Mouse (Mus musculus): Measurements from ENCODE around the gene Eepd1. TPM values are rescaled to one million over a fixed set of nuclear protein-coding genes. Genes with fewer than 3 reads are reported as not detected.

The Eepd1 gene
- total and polyA plus RNA-seq, 3 experiments: 0.05 TPM; not detected in 2

GRCm38 (mm10) chr9:25455027-25455426 is 26.3 kb upstream of the Eepd1 start:
- Histone ChIP-seq H3K9me3 (replicated peaks) (no peaks in the 10 kb centered on the region), H3K4me1 (ENCODE audit: insufficient read depth, low read depth, low read length) (peaks cover 2% of the 10 kb centered on the region; the same call in 1 of the 2 replicates), H3K36me3 (replicated peaks) (no peaks in the 10 kb centered on the region), H3K27me3 (ENCODE audit: insufficient read depth, low read length) (no peaks in the 10 kb centered on the region), H3K4me3 (ENCODE audit: low read depth, low read length) (no peak overlapping the region)
- ATAC-seq (ENCODE audit: extremely low read depth, insufficient number of reproducible peaks, low FRiP score, poor library complexity, severe bottlenecking): no peak
- DNase-seq (ENCODE audit: low spot score): no peak
- TF ChIP-seq POLR2AphosphoS5 (IDR thresholded peaks at IDR 0.05; ENCODE audit: insufficient replicate concordance, low read depth, low read length): no peak

- Histone ChIP-seq H3K9me3 (replicated peaks) (no peaks in the 10 kb centered on the region), H3K4me1 (ENCODE audit: insufficient read depth, low read depth, low read length) (peaks cover 4% of the 10 kb centered on the region; the same call in 1 of the 2 replicates), H3K36me3 (replicated peaks) (no peaks in the 10 kb centered on the region), H3K27me3 (ENCODE audit: insufficient read depth, low read length) (no peaks in the 10 kb centered on the region), H3K4me3 (ENCODE audit: low read depth, low read length) (no peak overlapping the region)
- DNase-seq (ENCODE audit: low spot score) (no peak), ATAC-seq (ENCODE audit: extremely low read depth, insufficient number of reproducible peaks, low FRiP score, poor library complexity, severe bottlenecking) (peak; percentile 34)
- TF ChIP-seq TAL1 (conservative IDR thresholded peaks at IDR 0.05; ENCODE audit: low read depth, low read length) (0 out of 2 replicates have a peak, but pooled peaks have one; percentile 9), GATA2 (IDR thresholded peaks at IDR 0.05; ENCODE audit: borderline replicate concordance, low read depth, low read length) (no peak)
These were observed 20.4 kb upstream of the Eepd1 start for GRCm38 (mm10) chr9:25460835-25461555.

- TF ChIP-seq GATA1 (IDR thresholded peaks at IDR 0.05; ENCODE audit: borderline replicate concordance, low read length) (no peak), CTCF (IDR thresholded peaks at IDR 0.05; ENCODE audit: low read depth, low read length) (no peak), GATA2 (IDR thresholded peaks at IDR 0.05; ENCODE audit: borderline replicate concordance, low read depth, low read length) (no peak), TAL1 (conservative IDR thresholded peaks at IDR 0.05; ENCODE audit: low read depth, low read length) (no peak)
- Histone ChIP-seq H3K4me3 (ENCODE audit: low read depth, low read length) (no peak overlapping the region), H3K4me1 (ENCODE audit: insufficient read depth, low read depth, low read length) (peaks cover 2% of the 10 kb centered on the region; the same call in 1 of the 2 replicates), H3K36me3 (replicated peaks) (no peaks in the 10 kb centered on the region), H3K9me3 (replicated peaks) (no peaks in the 10 kb centered on the region), H3K27me3 (ENCODE audit: insufficient read depth, low read length) (peaks cover 3% of the 10 kb centered on the region; the same call in 1 of the 2 replicates)
- ATAC-seq (ENCODE audit: extremely low read depth, insufficient number of reproducible peaks, low FRiP score, poor library complexity, severe bottlenecking) (no peak), DNase-seq (ENCODE audit: low spot score) (no peak)
These were observed 17.0 kb upstream of the Eepd1 start for GRCm38 (mm10) chr9:25464305-25464704.

DNA sequence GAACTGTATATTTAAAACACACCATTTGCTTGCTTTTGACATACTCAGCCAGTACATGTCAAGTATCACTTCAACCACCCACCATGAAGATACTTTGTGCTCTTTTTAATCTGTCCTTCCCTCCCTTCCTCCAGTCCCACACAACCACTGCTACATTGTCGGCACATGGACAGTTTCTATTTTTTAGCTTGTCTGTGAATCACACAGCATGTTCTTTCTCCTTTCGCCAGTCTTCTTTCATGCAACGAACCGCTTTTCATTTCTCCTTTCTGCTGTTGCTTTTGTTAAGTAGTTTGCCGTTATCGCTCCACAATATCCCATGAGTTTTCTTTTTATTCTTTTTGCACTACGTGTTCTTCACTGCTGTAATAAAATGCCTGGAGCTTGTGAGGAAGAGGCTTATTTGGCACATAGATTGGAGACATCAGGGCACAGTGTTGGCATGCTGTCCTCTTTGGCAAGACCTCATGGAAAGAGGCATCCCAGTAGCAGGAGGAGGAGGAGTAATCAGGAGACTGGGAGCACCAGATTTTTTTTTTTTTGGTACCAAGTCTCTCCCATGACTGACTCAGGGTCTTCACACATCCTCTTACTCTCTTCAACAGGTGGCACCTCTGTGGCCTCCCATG is 1.8 kb upstream of the Eepd1 start:
- no peaks in the 10 kb centered on the region for H3K9me3 ChIP-seq (replicated peaks)
- DNase-seq (ENCODE audit: low spot score): no peak
- H3K27me3 ChIP-seq (ENCODE audit: insufficient read depth, low read length): peaks cover 16% of the 10 kb centered on the region
- TF ChIP-seq TAL1 (conservative IDR thresholded peaks at IDR 0.05; ENCODE audit: low read depth, low read length) (no peak), GATA1 (IDR thresholded peaks at IDR 0.05; ENCODE audit: borderline replicate concordance, low read length) (no peak), POLR2AphosphoS5 (IDR thresholded peaks at IDR 0.05; ENCODE audit: insufficient replicate concordance, low read depth, low read length) (no peak), CTCF (IDR thresholded peaks at IDR 0.05; ENCODE audit: low read depth, low read length) (no peak), GATA2 (IDR thresholded peaks at IDR 0.05; ENCODE audit: borderline replicate concordance, low read depth, low read length) (no peak)
- no peak overlapping the region for H3K4me3 ChIP-seq (ENCODE audit: low read depth, low read length)
- no peaks in the 10 kb centered on the region for H3K36me3 ChIP-seq (replicated peaks)
- no peak for ATAC-seq (ENCODE audit: extremely low read depth, insufficient number of reproducible peaks, low FRiP score, poor library complexity, severe bottlenecking)
- peaks cover 8% of the 10 kb centered on the region; the same call in 1 of the 2 replicates for H3K4me1 ChIP-seq (ENCODE audit: insufficient read depth, low read depth, low read length)

DNA sequence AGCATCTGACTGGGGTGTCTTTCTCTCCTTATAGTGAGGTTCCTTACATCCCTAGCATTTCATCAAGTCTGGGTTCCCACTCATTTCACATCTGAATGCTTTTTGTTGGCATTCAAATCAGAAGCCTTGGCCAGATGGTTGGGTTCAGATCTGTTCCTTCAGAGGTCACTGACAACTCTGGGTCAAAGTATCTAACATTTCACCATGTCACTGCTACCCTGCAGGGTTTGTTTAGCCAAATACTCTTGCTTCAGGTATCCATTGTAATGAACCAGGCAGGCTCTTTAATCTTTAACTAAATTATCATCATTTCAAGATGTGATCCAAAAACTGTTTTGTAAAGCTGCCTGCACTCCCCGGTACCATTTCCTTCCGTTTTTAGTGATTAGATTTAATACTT is 671 bp upstream of the Eepd1 start:
- ATAC-seq (ENCODE audit: extremely low read depth, insufficient number of reproducible peaks, low FRiP score, poor library complexity, severe bottlenecking): no peak
- H3K27me3 ChIP-seq (ENCODE audit: insufficient read depth, low read length): peaks cover 16% of the 10 kb centered on the region
- peaks cover 8% of the 10 kb centered on the region; the same call in 1 of the 2 replicates for H3K4me1 ChIP-seq (ENCODE audit: insufficient read depth, low read depth, low read length)
- H3K4me3 ChIP-seq (ENCODE audit: low read depth, low read length): no peak overlapping the region
- TF ChIP-seq POLR2AphosphoS5 (IDR thresholded peaks at IDR 0.05; ENCODE audit: insufficient replicate concordance, low read depth, low read length): no peak
- TF ChIP-seq GATA1 (IDR thresholded peaks at IDR 0.05; ENCODE audit: borderline replicate concordance, low read length): no peak
- TF ChIP-seq TAL1 (conservative IDR thresholded peaks at IDR 0.05; ENCODE audit: low read depth, low read length): no peak
- no peak for TF ChIP-seq GATA2 (IDR thresholded peaks at IDR 0.05; ENCODE audit: borderline replicate concordance, low read depth, low read length)
- TF ChIP-seq CTCF (IDR thresholded peaks at IDR 0.05; ENCODE audit: low read depth, low read length): no peak
- no peaks in the 10 kb centered on the region for H3K36me3 ChIP-seq (replicated peaks)
- H3K9me3 ChIP-seq (replicated peaks): no peaks in the 10 kb centered on the region
- no peak for DNase-seq (ENCODE audit: low spot score)

- TF ChIP-seq GATA1 (IDR thresholded peaks at IDR 0.05; ENCODE audit: borderline replicate concordance, low read length): no peak
- no peak for TF ChIP-seq CTCF (IDR thresholded peaks at IDR 0.05; ENCODE audit: low read depth, low read length)
- TF ChIP-seq POLR2AphosphoS5 (IDR thresholded peaks at IDR 0.05; ENCODE audit: insufficient replicate concordance, low read depth, low read length): no peak
- no peak for TF ChIP-seq GATA2 (IDR thresholded peaks at IDR 0.05; ENCODE audit: borderline replicate concordance, low read depth, low read length)
- no peak for TF ChIP-seq TAL1 (conservative IDR thresholded peaks at IDR 0.05; ENCODE audit: low read depth, low read length)
- H3K4me3 ChIP-seq (ENCODE audit: low read depth, low read length): no peak overlapping the region
These were observed 1.1 kb downstream of the Eepd1 start for GRCm38 (mm10) chr9:25482322-25482998.

More at GRCm38 (mm10) chr9:25482322-25482998, 1.1 kb downstream of the Eepd1 start:
- H3K36me3 ChIP-seq (replicated peaks): no peaks in the 10 kb centered on the region
- ATAC-seq (ENCODE audit: extremely low read depth, insufficient number of reproducible peaks, low FRiP score, poor library complexity, severe bottlenecking): no peak
- H3K9me3 ChIP-seq (replicated peaks): no peaks in the 10 kb centered on the region
- H3K4me1 ChIP-seq (ENCODE audit: insufficient read depth, low read depth, low read length): peaks cover 8% of the 10 kb centered on the region; the same call in 1 of the 2 replicates
- no peak for DNase-seq (ENCODE audit: low spot score)
- H3K27me3 ChIP-seq (ENCODE audit: insufficient read depth, low read length): peaks cover 16% of the 10 kb centered on the region
